Mouse (Mus musculus): ENCODE results near the gene Gtf2ird1. TPM values are rescaled to one million over a fixed set of nuclear protein-coding genes. Genes with fewer than 3 reads are reported as not detected.

The Gtf2ird1 gene
- polyA plus RNA-seq, 1 experiment from 2014 or later, result 46.7 TPM

DNA sequence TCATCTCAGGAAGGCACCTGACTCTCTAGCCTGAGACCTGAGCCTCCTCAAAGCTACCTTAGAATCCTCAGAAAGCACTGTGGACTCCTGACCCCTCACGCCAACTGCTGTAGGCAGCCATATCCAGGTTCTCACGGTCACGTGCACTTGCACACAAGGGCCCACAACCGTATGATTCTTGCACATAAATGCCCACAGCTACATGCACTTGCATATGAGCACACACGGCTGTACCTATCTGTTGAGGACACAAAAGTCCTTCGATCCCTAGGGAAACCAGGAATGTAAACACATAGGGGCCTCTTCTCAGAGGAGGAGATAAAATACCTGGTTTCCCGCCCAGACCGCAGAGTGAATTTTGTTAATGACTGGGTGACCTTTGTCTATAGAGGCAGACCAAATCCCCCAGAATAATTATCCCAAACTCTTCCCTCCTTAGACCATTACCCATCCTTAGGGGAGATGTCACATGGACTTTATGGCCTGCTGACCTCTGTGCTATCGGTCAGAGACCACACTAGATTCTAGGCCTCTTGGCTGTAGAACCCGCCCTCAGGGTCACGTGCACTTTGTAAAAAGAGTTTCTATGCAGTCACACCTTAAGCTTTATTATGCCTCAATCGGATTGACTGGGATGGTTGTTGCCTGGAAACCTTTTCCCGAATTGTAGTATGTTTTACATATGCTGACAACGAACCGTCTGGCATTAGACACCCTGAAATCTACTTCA lies 58.9 kb downstream of the Gtf2ird1 start:
- Histone ChIP-seq H3K4me3 (replicated peaks; ENCODE audit: low read depth, low read length) (no peak overlapping the region), H3K9me3 (replicated peaks; ENCODE audit: low read length) (no peaks in the 10 kb centered on the region), H3K36me3 (ENCODE audit: insufficient read depth, low read length) (peaks cover 43% of the 10 kb centered on the region), H3K27ac (no peak overlapping the region), H3K4me1 (replicated peaks; ENCODE audit: insufficient read depth, low read length) (0 out of 2 replicates have a peak, but pooled peaks cover 3% of the 10 kb centered on the region), H3K4me2 (ENCODE audit: low read length) (no peak overlapping the region), H3K27me3 (ENCODE audit: insufficient read depth, low read length) (no peaks in the 10 kb centered on the region), H3K9ac (ENCODE audit: low read depth, low read length) (no peak overlapping the region)
- DNase-seq (ENCODE audit: low spot score) (no peak), ATAC-seq (replicated peaks; ENCODE audit: low FRiP score, low read depth) (no peak)
- 89% methylated on average over 15 of the region's 15 CpGs for WGBS
- TF ChIP-seq CTCF (IDR thresholded peaks at IDR 0.05; ENCODE audit: low read depth), result no peak

DNA sequence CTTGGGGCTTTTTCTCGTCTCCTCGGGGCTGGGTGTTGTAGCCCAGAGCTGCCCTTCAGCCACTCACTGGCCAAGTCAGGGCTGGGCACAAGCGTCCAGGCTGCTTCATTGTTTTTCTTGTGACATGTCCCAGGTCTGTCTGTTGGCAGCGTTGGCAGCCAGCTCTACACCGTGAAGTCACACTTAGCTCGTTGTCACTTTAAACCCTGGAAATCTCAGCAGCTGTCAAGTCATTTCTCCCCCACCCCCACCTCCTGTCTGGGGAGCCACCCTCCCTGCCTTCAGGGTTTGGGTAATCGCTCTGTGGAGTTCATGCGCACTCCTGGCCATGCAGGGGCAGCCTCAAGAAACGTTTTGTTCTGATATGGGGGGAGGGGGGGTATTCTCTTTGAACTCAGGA lies 60.0 kb downstream of the Gtf2ird1 start:
- H3K4me2 ChIP-seq (ENCODE audit: low read length), result no peak overlapping the region
- H3K9me3 ChIP-seq (replicated peaks; ENCODE audit: low read length), result no peaks in the 10 kb centered on the region
- WGBS, result 68% methylated on average over 9 of the region's 9 CpGs
- no peak overlapping the region for H3K9ac ChIP-seq (ENCODE audit: low read depth, low read length)
- no peak overlapping the region for H3K4me3 ChIP-seq (replicated peaks; ENCODE audit: low read depth, low read length)
- H3K4me1 ChIP-seq (replicated peaks; ENCODE audit: insufficient read depth, low read length), result 0 out of 2 replicates have a peak, but pooled peaks cover 3% of the 10 kb centered on the region
- no peak for TF ChIP-seq CTCF (IDR thresholded peaks at IDR 0.05; ENCODE audit: low read depth)
- H3K27ac ChIP-seq, result no peak overlapping the region
- peaks cover 39% of the 10 kb centered on the region for H3K36me3 ChIP-seq (ENCODE audit: insufficient read depth, low read length)
- ATAC-seq (replicated peaks; ENCODE audit: low FRiP score, low read depth), result no peak
- H3K27me3 ChIP-seq (ENCODE audit: insufficient read depth, low read length), result no peaks in the 10 kb centered on the region
- no peak for DNase-seq (ENCODE audit: low spot score)

DNA sequence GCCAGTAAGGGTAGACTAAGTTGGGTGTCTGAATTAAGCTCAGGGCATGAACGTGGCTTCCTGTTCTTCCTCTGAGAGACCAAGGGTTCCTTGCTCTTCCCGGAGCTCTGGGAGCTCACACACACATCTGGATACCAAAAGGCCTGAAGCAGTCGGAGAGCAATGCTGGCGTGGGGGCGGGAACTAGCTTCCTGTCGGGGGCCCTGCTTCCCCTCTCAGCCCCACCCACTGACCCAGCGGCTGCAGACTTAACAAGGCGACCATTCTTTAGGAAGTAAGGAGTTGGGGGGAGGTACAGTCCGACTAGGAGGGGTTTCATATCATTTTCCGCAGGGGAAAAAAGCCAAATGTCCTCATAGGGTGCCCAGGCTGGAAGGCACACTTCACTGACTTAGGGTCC lies 61.9 kb downstream of the Gtf2ird1 start:
- WGBS, result 15% methylated on average over 10 of the region's 10 CpGs
- Histone ChIP-seq H3K9ac (ENCODE audit: low read depth, low read length) (no peak overlapping the region), H3K9me3 (replicated peaks; ENCODE audit: low read length) (no peaks in the 10 kb centered on the region), H3K27ac (peak overlapping the region; percentile 84), H3K36me3 (ENCODE audit: insufficient read depth, low read length) (peaks cover 42% of the 10 kb centered on the region), H3K4me2 (ENCODE audit: low read length) (peak overlapping the region; percentile 3; the same call in 1 of the 2 replicates), H3K4me1 (replicated peaks; ENCODE audit: insufficient read depth, low read length) (0 out of 2 replicates have a peak, but pooled peaks cover 3% of the 10 kb centered on the region), H3K4me3 (replicated peaks; ENCODE audit: low read depth, low read length) (no peak overlapping the region), H3K27me3 (ENCODE audit: insufficient read depth, low read length) (no peaks in the 10 kb centered on the region)
- TF ChIP-seq CTCF (IDR thresholded peaks at IDR 0.05; ENCODE audit: low read depth), result no peak
- ATAC-seq (replicated peaks; ENCODE audit: low FRiP score, low read depth), result no peak; the same call in 1 of the 2 replicates
- peak; percentile 93 for DNase-seq (ENCODE audit: low spot score)

DNA sequence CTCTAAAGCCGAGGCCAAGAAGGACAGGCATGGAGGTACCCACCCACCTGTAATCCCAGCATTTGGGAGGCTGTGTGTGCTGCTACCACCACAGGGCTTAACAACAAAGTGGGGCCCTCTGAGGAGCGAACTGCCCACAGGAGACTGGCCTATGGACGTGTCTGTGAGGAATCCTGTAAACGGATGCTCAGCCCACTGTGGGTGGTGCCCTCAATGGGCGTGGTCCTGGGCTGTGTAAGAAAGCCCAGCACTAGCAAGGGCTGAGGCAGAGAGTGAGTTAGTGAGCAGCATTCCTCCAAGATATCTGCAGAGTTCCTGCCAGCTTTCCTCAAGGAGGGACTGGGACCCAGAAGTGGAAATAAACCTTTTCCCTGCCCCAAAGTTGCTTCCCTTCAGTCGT lies 62.9 kb downstream of the Gtf2ird1 start:
- peaks cover 51% of the 10 kb centered on the region for H3K36me3 ChIP-seq (ENCODE audit: insufficient read depth, low read length)
- no peak overlapping the region for H3K4me2 ChIP-seq (ENCODE audit: low read length)
- H3K4me1 ChIP-seq (replicated peaks; ENCODE audit: insufficient read depth, low read length), result 0 out of 2 replicates have a peak, but pooled peaks cover 3% of the 10 kb centered on the region
- DNase-seq (ENCODE audit: low spot score), result peak; percentile 34
- no peak overlapping the region for H3K9ac ChIP-seq (ENCODE audit: low read depth, low read length)
- TF ChIP-seq CTCF (IDR thresholded peaks at IDR 0.05; ENCODE audit: low read depth), result no peak
- H3K4me3 ChIP-seq (replicated peaks; ENCODE audit: low read depth, low read length), result no peak overlapping the region
- H3K9me3 ChIP-seq (replicated peaks; ENCODE audit: low read length), result no peaks in the 10 kb centered on the region
- no peaks in the 10 kb centered on the region for H3K27me3 ChIP-seq (ENCODE audit: insufficient read depth, low read length)
- 65% methylated on average over 6 of the region's 6 CpGs for WGBS
- no peak for ATAC-seq (replicated peaks; ENCODE audit: low FRiP score, low read depth)
- peak overlapping the region; percentile 84 for H3K27ac ChIP-seq

DNA sequence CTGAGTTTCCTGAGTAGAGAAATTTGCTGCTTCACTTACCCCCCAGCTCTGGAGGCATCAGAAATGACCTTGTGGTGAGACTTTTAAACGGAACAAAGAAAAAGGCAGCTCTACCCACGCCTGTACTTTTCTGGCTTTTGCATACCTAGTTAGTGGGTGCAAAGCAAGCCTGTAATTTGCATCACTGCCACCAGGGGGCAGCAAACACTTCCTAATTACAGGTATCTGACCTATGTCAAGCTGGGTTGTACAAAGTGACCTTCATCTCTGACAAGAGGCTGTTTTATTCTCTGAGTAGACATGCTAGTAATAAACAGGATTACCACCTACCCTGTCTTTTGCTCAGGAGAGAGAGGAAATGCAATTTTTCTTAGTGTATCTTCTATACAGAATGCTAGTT lies 71.4 kb downstream of the Gtf2ird1 start:
- peaks cover 69% of the 10 kb centered on the region for H3K36me3 ChIP-seq (ENCODE audit: insufficient read depth, low read length)
- no peak overlapping the region for H3K4me3 ChIP-seq (replicated peaks; ENCODE audit: low read depth, low read length)
- H3K27ac ChIP-seq, result no peak overlapping the region
- peak; percentile 87 for TF ChIP-seq CTCF (IDR thresholded peaks at IDR 0.05; ENCODE audit: low read depth)
- H3K4me1 ChIP-seq (replicated peaks; ENCODE audit: insufficient read depth, low read length), result no peaks in the 10 kb centered on the region
- no peaks in the 10 kb centered on the region for H3K9me3 ChIP-seq (replicated peaks; ENCODE audit: low read length)
- no peaks in the 10 kb centered on the region for H3K27me3 ChIP-seq (ENCODE audit: insufficient read depth, low read length)
- 84% methylated on average over 2 of the region's 2 CpGs for WGBS
- no peak overlapping the region for H3K9ac ChIP-seq (ENCODE audit: low read depth, low read length)
- ATAC-seq (replicated peaks; ENCODE audit: low FRiP score, low read depth), result no peak
- DNase-seq (ENCODE audit: low spot score), result peak; percentile 66
- no peak overlapping the region for H3K4me2 ChIP-seq (ENCODE audit: low read length)

DNA sequence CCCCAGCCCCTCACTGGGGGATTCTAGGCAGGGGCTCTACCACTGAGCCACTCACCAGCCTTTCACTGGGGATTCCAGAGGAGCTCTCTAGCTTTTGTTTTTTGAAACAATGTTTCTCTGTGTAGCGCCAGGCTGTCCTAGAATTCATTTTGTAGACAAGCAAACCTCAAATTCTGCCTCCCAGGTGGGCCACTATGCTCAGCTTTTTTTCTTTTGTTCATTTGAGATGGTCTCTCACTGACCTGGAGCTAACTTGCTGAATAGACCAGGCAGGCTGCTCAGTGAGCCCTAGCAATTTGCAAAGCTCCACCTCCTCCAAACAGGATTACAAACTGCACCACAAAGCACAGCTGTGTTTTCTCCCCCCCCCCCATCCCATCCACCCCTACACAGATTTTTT lies 81.3 kb downstream of the Gtf2ird1 start:
- Histone ChIP-seq H3K4me2 (ENCODE audit: low read length) (no peak overlapping the region), H3K4me1 (replicated peaks; ENCODE audit: insufficient read depth, low read length) (no peaks in the 10 kb centered on the region), H3K27me3 (ENCODE audit: insufficient read depth, low read length) (no peaks in the 10 kb centered on the region), H3K9me3 (replicated peaks; ENCODE audit: low read length) (no peaks in the 10 kb centered on the region), H3K36me3 (ENCODE audit: insufficient read depth, low read length) (peaks cover 27% of the 10 kb centered on the region), H3K9ac (ENCODE audit: low read depth, low read length) (no peak overlapping the region), H3K27ac (no peak overlapping the region), H3K4me3 (replicated peaks; ENCODE audit: low read depth, low read length) (no peak overlapping the region)
- DNase-seq (ENCODE audit: low spot score) (no peak), ATAC-seq (replicated peaks; ENCODE audit: low FRiP score, low read depth) (no peak)
- TF ChIP-seq CTCF (IDR thresholded peaks at IDR 0.05; ENCODE audit: low read depth), result no peak
- 79% methylated on average over 1 of the region's 1 CpGs for WGBS

Measured in kidney, postnatal 0 days (tissue).